Mouse (Mus musculus): ENCODE results near the gene Zfp956. TPM values are rescaled to one million over a fixed set of nuclear protein-coding genes. Genes with fewer than 3 reads are reported as not detected.
"Not testable (repeated sequence)": the region's sequence is repeated elsewhere in the genome, so short reads cannot be mapped to it uniquely, and the experiment has no call there.

Gene Zfp956
- polyA plus RNA-seq, 1 experiment from 2014 or later, result 13.2 TPM

DNA sequence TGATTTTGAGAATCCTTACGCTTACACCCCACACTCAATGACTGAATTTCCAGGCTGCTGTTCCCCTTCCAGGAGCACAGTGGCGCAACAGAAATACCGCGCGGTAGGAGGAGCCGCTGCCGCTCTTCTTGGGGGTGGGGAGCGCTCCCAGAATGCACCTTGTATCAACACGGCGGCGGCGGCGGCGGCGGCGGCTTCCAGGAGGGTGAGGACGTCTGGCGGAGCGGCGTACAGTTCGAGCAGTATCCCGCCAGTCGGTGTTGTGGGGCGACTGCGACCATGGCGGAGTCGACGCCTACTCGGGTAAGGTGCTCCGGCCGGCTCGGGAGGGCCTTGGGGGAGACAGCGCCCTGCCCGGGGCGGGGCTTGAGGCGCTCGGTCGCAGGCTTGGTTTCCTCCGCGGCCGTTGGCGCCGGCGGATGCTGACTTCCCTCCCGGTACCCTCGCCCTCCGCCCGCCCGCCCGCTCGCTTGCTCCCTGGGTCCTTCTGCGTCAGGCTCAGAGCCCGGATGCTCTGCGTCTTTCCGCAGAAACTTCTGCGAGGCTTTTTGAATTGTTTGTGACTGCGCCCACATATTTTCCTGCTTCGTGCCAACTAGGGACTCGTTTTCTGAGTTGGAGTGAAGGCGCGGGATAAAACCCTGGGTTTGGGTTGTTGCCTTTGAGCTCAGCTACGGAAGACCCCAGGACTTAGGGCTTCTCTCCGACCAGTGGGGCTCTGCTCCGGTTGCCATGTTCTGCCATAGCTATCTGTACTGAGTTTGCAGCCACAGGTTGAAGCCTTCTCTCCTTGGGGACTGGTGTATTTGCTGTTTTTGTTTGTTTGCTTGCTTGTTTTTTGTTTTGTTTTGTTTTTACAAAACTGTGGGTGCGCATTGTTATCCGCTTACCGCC, 32.5 kb upstream of the Zfp956 start, which contains the start of gene Zfp212:
Zfp212 (plus strand) TSS at position 30 of the 894 bp plus-strand sequence.
- WGBS, result under 1% methylated on average over 67 of the region's 67 CpGs
- peak; percentile 93 for ATAC-seq (ENCODE audit: insufficient number of reproducible peaks, low FRiP score, low TSS enrichment, low read depth)
- peak within 1 kb of the TSS; percentile 64 for H3K9ac ChIP-seq
- H3K9me3 ChIP-seq (replicated peaks), result no peaks in the 10 kb centered on the region
- H3K27ac ChIP-seq (replicated peaks), result peak within 1 kb of the TSS; percentile 99
- H3K36me3 ChIP-seq, result 0 out of 2 replicates have a peak, but pooled peaks cover 2% of the 10 kb centered on the region
- no peaks in the 10 kb centered on the region for H3K27me3 ChIP-seq
- peak within 1 kb of the TSS; percentile 86 for H3K4me3 ChIP-seq (replicated peaks)
- H3K4me1 ChIP-seq, result peaks cover 20% of the 10 kb centered on the region
- H3K4me2 ChIP-seq (replicated peaks), result peak within 1 kb of the TSS; percentile 49

DNA sequence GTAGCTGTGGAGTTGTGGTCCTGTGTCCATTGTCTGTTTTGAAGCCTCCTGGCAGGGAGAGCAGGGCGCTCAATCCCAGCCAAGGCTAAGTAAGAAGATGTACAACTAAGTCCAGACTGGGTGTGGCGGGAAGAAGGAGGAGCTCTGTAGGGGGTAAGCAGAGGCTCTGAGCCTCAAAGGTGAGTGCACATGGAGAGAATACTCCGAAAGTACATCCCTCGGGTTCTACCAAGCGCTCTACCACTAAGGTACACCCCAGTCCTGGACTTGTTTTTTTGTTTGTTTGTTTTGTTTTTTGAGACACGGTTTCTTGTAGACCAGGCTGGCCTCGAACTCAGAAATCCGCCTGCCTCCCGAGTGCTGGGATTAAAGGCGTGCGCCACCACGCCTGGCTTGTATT, 10.7 kb upstream of the Zfp956 start:
- 48% methylated on average over 12 of the region's 12 CpGs for WGBS
- H3K27me3 ChIP-seq, result no peaks in the 10 kb centered on the region
- no peak for ATAC-seq (ENCODE audit: insufficient number of reproducible peaks, low FRiP score, low TSS enrichment, low read depth)
- H3K36me3 ChIP-seq, result peaks cover 17% of the 10 kb centered on the region
- H3K4me1 ChIP-seq, result peaks cover 13% of the 10 kb centered on the region; the same call in 1 of the 2 replicates
- H3K9ac ChIP-seq, result peak overlapping the region; percentile 70; the same call in 1 of the 2 replicates
- peak overlapping the region; percentile 77 for H3K4me2 ChIP-seq (replicated peaks)
- H3K27ac ChIP-seq (replicated peaks), result no peak overlapping the region
- no peaks in the 10 kb centered on the region for H3K9me3 ChIP-seq (replicated peaks)
- H3K4me3 ChIP-seq (replicated peaks), result peak overlapping the region; percentile 52

DNA sequence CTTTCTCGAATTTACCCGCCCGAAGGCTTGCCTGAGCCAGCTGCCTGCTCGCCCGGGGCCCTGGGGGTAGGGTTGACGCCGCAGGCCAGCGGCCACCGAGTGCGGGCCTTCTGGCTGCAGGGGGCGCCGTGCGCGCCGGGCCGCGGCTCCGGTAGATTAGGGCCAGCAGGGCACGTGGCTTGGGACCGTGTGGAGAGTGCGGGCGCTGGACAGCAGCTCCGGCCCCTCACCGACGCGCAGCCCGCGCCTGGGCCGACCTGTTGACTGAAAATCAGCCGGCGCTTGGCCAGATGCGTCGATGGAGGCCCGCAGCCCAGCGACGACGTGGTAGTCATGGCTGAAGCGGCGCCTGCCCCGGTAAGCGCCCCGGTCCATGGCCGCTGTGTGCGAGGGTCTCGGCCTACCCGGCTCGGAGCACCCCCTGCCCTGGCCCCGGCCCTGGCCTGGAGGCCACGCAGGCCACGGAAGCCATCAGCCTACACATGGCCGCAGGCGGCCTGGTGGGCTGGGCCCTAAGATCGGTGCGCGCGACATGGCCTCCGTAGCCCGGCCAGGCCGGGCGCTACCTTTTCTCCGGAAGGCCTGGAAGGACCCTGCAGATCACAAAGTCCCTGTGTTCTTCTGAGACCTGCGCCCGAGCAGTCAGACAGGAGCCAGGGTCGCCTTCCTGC, 10.0 kb upstream of the Zfp956 start:
- 9% methylated on average over 62 of the region's 64 CpGs for WGBS
- Histone ChIP-seq H3K36me3 (peaks cover 17% of the 10 kb centered on the region), H3K9ac (peak overlapping the region; percentile 70), H3K4me3 (replicated peaks) (peak overlapping the region; percentile 52), H3K4me2 (replicated peaks) (peak overlapping the region; percentile 77), H3K4me1 (peaks cover 13% of the 10 kb centered on the region; the same call in 1 of the 2 replicates), H3K9me3 (replicated peaks) (no peaks in the 10 kb centered on the region), H3K27ac (replicated peaks) (peak overlapping the region; percentile 83), H3K27me3 (no peaks in the 10 kb centered on the region)
- peak; percentile 82 for ATAC-seq (ENCODE audit: insufficient number of reproducible peaks, low FRiP score, low TSS enrichment, low read depth)

DNA sequence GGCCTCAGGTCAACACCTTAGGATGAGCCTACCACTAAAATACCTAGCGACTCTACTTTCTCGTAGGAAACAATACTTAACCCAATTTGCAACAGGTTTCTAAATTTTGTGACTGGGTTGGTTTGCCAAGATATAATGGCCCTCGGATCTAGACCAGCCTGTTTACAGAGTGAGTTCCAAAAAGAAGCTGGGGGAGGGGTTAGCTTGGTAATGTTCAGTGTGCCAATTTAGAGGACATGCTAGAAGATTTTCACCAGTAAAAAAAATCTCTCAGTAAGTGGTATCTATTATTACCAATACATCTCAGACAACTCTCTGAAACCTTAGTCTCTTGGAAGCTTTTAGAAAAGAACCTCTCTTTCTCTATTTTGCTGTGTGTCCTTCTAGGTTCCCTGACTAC, 9.5 kb upstream of the Zfp956 start:
- Histone ChIP-seq H3K4me2 (replicated peaks) (peak overlapping the region; percentile 77), H3K4me3 (replicated peaks) (peak overlapping the region; percentile 52), H3K9me3 (replicated peaks) (no peaks in the 10 kb centered on the region), H3K27me3 (no peaks in the 10 kb centered on the region), H3K36me3 (peaks cover 17% of the 10 kb centered on the region), H3K27ac (replicated peaks) (peak overlapping the region; percentile 83; the same call in 1 of the 2 replicates), H3K9ac (peak overlapping the region; percentile 70; the same call in 1 of the 2 replicates), H3K4me1 (peaks cover 13% of the 10 kb centered on the region; the same call in 1 of the 2 replicates)
- ATAC-seq (ENCODE audit: insufficient number of reproducible peaks, low FRiP score, low TSS enrichment, low read depth), result no peak
- 71% methylated on average over 3 of the region's 3 CpGs for whole genome bisulfite sequencing

DNA sequence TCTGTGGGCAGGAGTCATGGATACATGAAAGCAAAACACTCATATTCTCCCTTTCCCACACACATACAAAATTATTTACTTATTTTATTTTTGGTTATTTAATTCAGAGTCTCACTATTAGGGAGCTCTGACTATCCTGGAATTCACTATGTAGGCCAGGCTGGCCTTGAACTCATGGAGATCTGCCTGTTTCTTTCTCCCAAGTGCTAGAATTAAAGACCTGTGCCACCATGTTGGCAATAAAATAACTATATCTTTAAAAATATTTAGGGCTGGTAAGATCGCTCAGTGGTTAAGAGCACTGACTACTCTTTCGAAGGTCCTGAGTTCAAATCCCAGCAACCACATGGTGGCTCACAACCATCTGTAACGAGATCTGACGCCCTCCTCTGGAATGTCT, 5.8 kb upstream of the Zfp956 start:
- H3K4me3 ChIP-seq (replicated peaks), result no peak overlapping the region
- 93% methylated on average over 4 of the region's 4 CpGs for WGBS
- peaks cover 27% of the 10 kb centered on the region for H3K36me3 ChIP-seq
- H3K27me3 ChIP-seq, result no peaks in the 10 kb centered on the region
- H3K9me3 ChIP-seq (replicated peaks), result no peaks in the 10 kb centered on the region
- no peak overlapping the region for H3K27ac ChIP-seq (replicated peaks)
- H3K4me1 ChIP-seq, result peaks cover 12% of the 10 kb centered on the region; the same call in 1 of the 2 replicates
- H3K9ac ChIP-seq, result no peak overlapping the region
- no peak overlapping the region for H3K4me2 ChIP-seq (replicated peaks)
- ATAC-seq (ENCODE audit: insufficient number of reproducible peaks, low FRiP score, low TSS enrichment, low read depth), result no peak

DNA sequence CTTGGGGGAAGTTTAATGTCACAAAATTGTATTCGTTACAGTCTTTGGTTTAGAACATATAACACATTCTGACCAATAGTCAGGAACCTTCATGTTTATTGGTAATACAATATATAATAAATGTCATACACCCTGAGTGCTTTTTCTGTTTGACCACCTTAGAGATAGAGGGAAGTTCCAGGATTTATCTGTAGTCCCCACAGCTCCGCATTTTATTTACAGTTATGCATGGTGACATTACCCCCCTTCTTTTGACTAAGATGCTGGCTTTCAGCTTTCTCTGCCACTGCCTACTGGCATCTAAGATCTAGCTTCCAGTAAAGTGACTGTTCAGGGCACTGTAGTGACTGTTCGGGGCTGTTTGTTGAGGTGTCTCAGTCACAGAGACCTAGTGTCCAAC, 1.2 kb downstream of the Zfp956 start:
- H3K27ac ChIP-seq (replicated peaks), result no peak overlapping the region
- peak overlapping the region; percentile 82 for H3K4me2 ChIP-seq (replicated peaks)
- no peaks in the 10 kb centered on the region for H3K9me3 ChIP-seq (replicated peaks)
- H3K27me3 ChIP-seq, result no peaks in the 10 kb centered on the region
- H3K4me3 ChIP-seq (replicated peaks), result peak overlapping the region; percentile 67
- WGBS, result 90% methylated on average over 3 of the region's 3 CpGs
- H3K4me1 ChIP-seq, result peaks cover 19% of the 10 kb centered on the region
- peaks cover 38% of the 10 kb centered on the region for H3K36me3 ChIP-seq
- H3K9ac ChIP-seq, result no peak overlapping the region
- ATAC-seq (ENCODE audit: insufficient number of reproducible peaks, low FRiP score, low TSS enrichment, low read depth), result no peak

DNA sequence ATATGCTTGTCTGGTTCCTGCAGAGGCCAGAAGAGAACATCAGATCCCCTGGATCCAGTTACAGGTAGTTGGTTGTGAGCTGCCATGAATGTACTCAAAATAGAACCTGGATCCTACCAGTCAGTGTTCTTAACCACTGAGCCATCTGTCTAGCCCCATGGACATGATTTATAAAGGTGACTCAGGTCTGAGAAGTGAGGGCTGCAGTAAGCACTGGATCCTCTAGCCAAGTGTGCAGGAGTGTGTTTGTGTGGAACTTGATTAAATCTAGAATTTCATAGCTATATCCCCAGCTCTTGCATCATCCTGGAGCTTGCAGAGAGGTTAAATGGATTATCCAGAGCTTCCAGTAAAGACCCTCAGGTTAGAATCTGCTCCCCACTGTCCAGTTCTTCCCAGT, 4.6 kb downstream of the Zfp956 start:
- Histone ChIP-seq H3K27ac (replicated peaks) (no peak overlapping the region), H3K9ac (no peak overlapping the region), H3K4me1 (peaks cover 16% of the 10 kb centered on the region), H3K9me3 (replicated peaks) (no peaks in the 10 kb centered on the region), H3K4me3 (replicated peaks) (no peak overlapping the region), H3K27me3 (no peaks in the 10 kb centered on the region), H3K36me3 (peaks cover 47% of the 10 kb centered on the region), H3K4me2 (replicated peaks) (no peak overlapping the region)
- no peak for ATAC-seq (ENCODE audit: insufficient number of reproducible peaks, low FRiP score, low TSS enrichment, low read depth)

DNA sequence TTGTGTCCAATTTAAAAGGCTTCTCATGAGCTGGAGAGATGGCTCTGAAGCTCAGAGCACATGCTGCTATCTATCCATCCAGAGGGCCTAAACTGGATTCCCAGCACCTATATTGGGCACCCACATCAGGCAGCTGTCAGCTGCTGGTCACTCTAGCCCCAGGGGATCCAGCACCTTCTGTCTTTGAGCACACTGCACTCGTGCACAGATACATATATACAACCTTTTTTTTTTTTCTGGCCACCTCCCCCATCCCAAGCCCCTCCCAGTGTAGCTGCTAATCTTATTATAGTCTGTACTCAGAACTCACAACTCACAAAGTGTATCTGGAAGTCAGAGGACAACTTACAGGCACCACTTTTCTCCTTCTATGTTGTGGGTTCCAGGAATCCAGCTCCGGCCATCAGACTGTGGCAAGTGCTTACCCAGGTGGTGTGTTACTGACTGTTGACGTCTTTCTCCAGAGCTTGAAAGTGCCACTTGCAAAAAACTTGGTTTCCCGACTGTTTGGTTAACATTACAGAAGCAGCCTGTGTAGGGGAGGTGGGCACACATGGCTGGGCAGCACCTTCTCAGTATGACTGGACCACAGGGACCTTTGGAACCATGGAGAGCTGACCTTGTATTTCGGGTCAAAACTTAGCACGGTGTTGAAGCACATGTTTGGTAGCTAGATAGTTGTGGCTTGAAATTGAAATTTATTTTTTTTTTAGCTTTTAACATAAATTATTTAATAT, 7.7 kb downstream of the Zfp956 start:
- Histone ChIP-seq H3K36me3 (peaks cover 67% of the 10 kb centered on the region), H3K27me3 (no peaks in the 10 kb centered on the region), H3K4me3 (replicated peaks) (no peak overlapping the region), H3K4me2 (replicated peaks) (no peak overlapping the region), H3K4me1 (no peaks in the 10 kb centered on the region), H3K9ac (no peak overlapping the region), H3K27ac (replicated peaks) (no peak overlapping the region), H3K9me3 (replicated peaks) (no peaks in the 10 kb centered on the region)
- 85% methylated on average over 6 of the region's 6 CpGs for WGBS
- ATAC-seq (ENCODE audit: insufficient number of reproducible peaks, low FRiP score, low TSS enrichment, low read depth), result no peak

DNA sequence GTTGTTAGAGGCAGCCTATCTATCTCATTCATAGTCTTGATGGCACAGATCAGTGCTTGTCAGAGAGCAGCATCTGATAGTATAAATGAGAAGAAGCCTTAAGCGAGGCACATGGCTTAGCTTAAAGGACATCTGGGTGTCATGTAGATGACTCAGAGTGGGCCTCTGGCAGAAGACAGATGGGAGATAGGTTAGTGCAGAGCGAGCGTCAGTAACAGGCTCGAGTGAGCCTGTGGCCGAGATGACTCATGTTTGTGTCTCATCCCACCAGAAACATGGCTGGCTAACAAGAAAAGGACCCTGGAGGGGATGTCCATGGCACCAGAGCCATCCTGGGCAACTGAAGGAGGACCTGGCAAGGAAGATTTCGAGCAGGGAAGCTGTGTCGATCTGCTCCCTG, 9.9 kb downstream of the Zfp956 start:
- Histone ChIP-seq H3K9me3 (replicated peaks) (no peaks in the 10 kb centered on the region), H3K36me3 (peaks cover 49% of the 10 kb centered on the region), H3K4me2 (replicated peaks) (no peak overlapping the region), H3K4me3 (replicated peaks) (no peak overlapping the region), H3K27ac (replicated peaks) (no peak overlapping the region), H3K27me3 (no peaks in the 10 kb centered on the region), H3K4me1 (no peaks in the 10 kb centered on the region), H3K9ac (no peak overlapping the region)
- WGBS, result 85% methylated on average over 7 of the region's 7 CpGs
- no peak for ATAC-seq (ENCODE audit: insufficient number of reproducible peaks, low FRiP score, low TSS enrichment, low read depth)

DNA sequence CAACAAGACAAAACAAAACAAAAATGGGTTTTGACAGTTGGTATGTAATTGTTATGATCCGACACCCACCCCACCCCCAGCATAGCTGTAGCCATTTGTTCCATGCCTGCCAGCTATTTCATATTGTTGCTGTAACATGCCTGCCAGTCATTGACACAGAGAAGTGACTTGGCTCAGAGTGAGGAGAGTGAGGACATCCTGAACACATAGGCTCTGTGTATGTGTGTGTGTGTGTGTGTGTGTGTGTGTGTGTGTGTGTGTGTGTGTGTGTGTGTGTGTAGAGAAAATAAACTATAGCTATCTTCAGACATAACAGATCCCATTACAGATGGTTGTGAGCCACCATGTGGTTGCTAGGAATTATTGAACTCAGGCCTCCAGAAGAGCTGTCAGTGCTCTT, 15.0 kb downstream of the Zfp956 start:
- peaks cover 16% of the 10 kb centered on the region for H3K36me3 ChIP-seq
- not testable (repeated sequence) for H3K4me2 ChIP-seq (replicated peaks); H3K27ac ChIP-seq (replicated peaks); ATAC-seq (ENCODE audit: insufficient number of reproducible peaks, low FRiP score, low TSS enrichment, low read depth); H3K4me1 ChIP-seq; H3K9ac ChIP-seq; H3K27me3 ChIP-seq; H3K9me3 ChIP-seq (replicated peaks); H3K4me3 ChIP-seq (replicated peaks)
- WGBS, result 50% methylated on average over 1 of the region's 1 CpGs

DNA sequence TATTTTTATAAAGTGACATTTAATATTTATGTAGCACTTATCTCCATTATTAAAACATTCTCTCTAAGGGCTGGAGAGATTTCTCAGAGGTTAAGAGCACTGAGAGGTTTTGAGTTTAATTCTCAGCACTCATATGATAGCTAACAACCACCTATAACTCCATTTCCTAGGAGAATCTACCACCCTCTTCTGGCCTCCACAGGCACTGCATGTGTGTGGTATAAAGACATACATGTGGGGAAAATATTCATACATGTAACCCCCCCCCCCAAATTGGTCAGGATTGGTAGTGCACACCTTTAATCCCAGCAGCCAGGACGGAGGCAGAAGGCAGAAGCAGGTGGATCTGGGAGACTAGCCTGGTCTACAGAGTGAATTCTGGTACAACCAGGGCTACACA, 21.4 kb downstream of the Zfp956 start:
- ATAC-seq (ENCODE audit: insufficient number of reproducible peaks, low FRiP score, low TSS enrichment, low read depth), result no peak
- H3K27me3 ChIP-seq, result no peaks in the 10 kb centered on the region
- no peak overlapping the region for H3K4me3 ChIP-seq (replicated peaks)
- no peak overlapping the region for H3K9ac ChIP-seq
- H3K4me1 ChIP-seq, result no peaks in the 10 kb centered on the region
- WGBS, result 80% methylated on average over 1 of the region's 1 CpGs
- H3K27ac ChIP-seq (replicated peaks), result no peak overlapping the region
- no peaks in the 10 kb centered on the region for H3K9me3 ChIP-seq (replicated peaks)
- no peak overlapping the region for H3K4me2 ChIP-seq (replicated peaks)
- no peaks in the 10 kb centered on the region for H3K36me3 ChIP-seq
